Mouse (Mus musculus): ENCODE results near the gene Rsf1. TPM values are rescaled to one million over a fixed set of nuclear protein-coding genes. Genes with fewer than 3 reads are reported as not detected.

The Rsf1 gene
- polyA plus RNA-seq, 1 experiment from 2014 or later, result 19.4 TPM

- H3K36me3 ChIP-seq (ENCODE audit: insufficient read depth), result peaks cover 59% of the 10 kb centered on the region
- no peaks in the 10 kb centered on the region for H3K4me1 ChIP-seq (ENCODE audit: insufficient read depth)
- peak; percentile 52 for TF ChIP-seq CTCF (IDR thresholded peaks at IDR 0.05; ENCODE audit: low read depth)
- no peak overlapping the region for H3K27ac ChIP-seq (ENCODE audit: low read depth)
- no peak overlapping the region for H3K4me2 ChIP-seq
- no peak overlapping the region for H3K9ac ChIP-seq
- WGBS, result 12% methylated on average over 1 of the region's 1 CpGs
- H3K9me3 ChIP-seq (ENCODE audit: low read depth, low read length), result no peaks in the 10 kb centered on the region
- ATAC-seq (ENCODE audit: insufficient read depth), result no peak
- no peaks in the 10 kb centered on the region for H3K27me3 ChIP-seq (ENCODE audit: insufficient read depth, low read length)
- no peak overlapping the region for H3K4me3 ChIP-seq (ENCODE audit: low read depth, low read length)
- peak; percentile 79 for DNase-seq
Measured at GRCm38 (mm10) chr7:97679239-97679638, 99.5 kb downstream of the Rsf1 start.

- no peak for TF ChIP-seq CTCF (IDR thresholded peaks at IDR 0.05; ENCODE audit: low read depth)
- Histone ChIP-seq H3K36me3 (ENCODE audit: insufficient read depth) (peaks cover 31% of the 10 kb centered on the region), H3K4me3 (ENCODE audit: low read depth, low read length) (no peak overlapping the region), H3K9ac (no peak overlapping the region), H3K27ac (ENCODE audit: low read depth) (no peak overlapping the region), H3K9me3 (ENCODE audit: low read depth, low read length) (no peaks in the 10 kb centered on the region), H3K4me2 (no peak overlapping the region), H3K4me1 (ENCODE audit: insufficient read depth) (no peaks in the 10 kb centered on the region), H3K27me3 (ENCODE audit: insufficient read depth, low read length) (no peaks in the 10 kb centered on the region)
- DNase-seq, result no peak
- no peak for ATAC-seq (ENCODE audit: insufficient read depth)
- 83% methylated on average over 2 of the region's 2 CpGs for WGBS
Measured at GRCm38 (mm10) chr7:97687831-97688230, 108.1 kb downstream of the Rsf1 start.

- no peaks in the 10 kb centered on the region for H3K27me3 ChIP-seq (ENCODE audit: insufficient read depth, low read length)
- no peaks in the 10 kb centered on the region for H3K9me3 ChIP-seq (ENCODE audit: low read depth, low read length)
- H3K4me1 ChIP-seq (ENCODE audit: insufficient read depth), result peaks cover 4% of the 10 kb centered on the region; the same call in 1 of the 2 replicates
- no peaks in the 10 kb centered on the region for H3K36me3 ChIP-seq (ENCODE audit: insufficient read depth)
- 93% methylated on average over 1 of the region's 1 CpGs for WGBS
- no peak for ATAC-seq (ENCODE audit: insufficient read depth)
- no peak overlapping the region for H3K9ac ChIP-seq
- H3K27ac ChIP-seq (ENCODE audit: low read depth), result no peak overlapping the region
- TF ChIP-seq CTCF (IDR thresholded peaks at IDR 0.05; ENCODE audit: low read depth), result no peak
- H3K4me3 ChIP-seq (ENCODE audit: low read depth, low read length), result no peak overlapping the region
- DNase-seq, result no peak
- peak overlapping the region; percentile 80 for H3K4me2 ChIP-seq
Measured at GRCm38 (mm10) chr7:97695441-97695840, 115.8 kb downstream of the Rsf1 start.

DNA sequence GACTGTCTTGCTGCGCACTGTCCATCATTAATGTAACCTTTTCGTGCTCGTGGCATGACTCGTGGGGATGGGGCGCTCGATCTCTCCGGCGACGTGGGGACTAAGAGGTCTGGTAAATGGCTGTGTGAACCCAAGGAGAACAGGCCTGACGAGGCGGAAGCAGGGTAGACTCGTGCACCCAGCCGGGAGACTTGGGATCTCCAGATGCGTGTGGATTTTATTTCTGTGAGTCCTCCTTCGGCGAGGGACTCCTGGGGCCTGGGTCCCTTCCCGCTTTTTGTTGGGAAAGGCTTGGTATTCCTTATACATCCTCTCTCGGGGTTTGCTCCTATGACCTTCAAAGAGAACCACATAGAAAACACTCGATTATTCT, 116.4 kb downstream of the Rsf1 start:
- peak overlapping the region; percentile 73 for H3K27ac ChIP-seq (ENCODE audit: low read depth)
- H3K9me3 ChIP-seq (ENCODE audit: low read depth, low read length), result no peaks in the 10 kb centered on the region
- no peak for DNase-seq
- H3K4me2 ChIP-seq, result peak overlapping the region; percentile 80
- TF ChIP-seq CTCF (IDR thresholded peaks at IDR 0.05; ENCODE audit: low read depth), result no peak
- peak; percentile 74 for ATAC-seq (ENCODE audit: insufficient read depth)
- no peaks in the 10 kb centered on the region for H3K36me3 ChIP-seq (ENCODE audit: insufficient read depth)
- 36% methylated on average over 19 of the region's 19 CpGs for WGBS
- peak overlapping the region; percentile 95 for H3K9ac ChIP-seq
- H3K4me1 ChIP-seq (ENCODE audit: insufficient read depth), result peaks cover 4% of the 10 kb centered on the region; the same call in 1 of the 2 replicates
- peak overlapping the region; percentile 97 for H3K4me3 ChIP-seq (ENCODE audit: low read depth, low read length)
- H3K27me3 ChIP-seq (ENCODE audit: insufficient read depth, low read length), result no peaks in the 10 kb centered on the region

GRCm38 (mm10) chr7:97696506-97697254, 117.0 kb downstream of the Rsf1 start, which contains the start of gene Clns1a:
Gene Clns1a, plus strand, starts transcription at chr7:97696634.
- ATAC-seq (ENCODE audit: insufficient read depth) (peak; percentile 99), DNase-seq (peak; percentile 98)
- H3K4me3 ChIP-seq (ENCODE audit: low read depth, low read length), result peak within 1 kb of the TSS; percentile 97
- H3K9me3 ChIP-seq (ENCODE audit: low read depth, low read length), result no peaks in the 10 kb centered on the region
- H3K4me1 ChIP-seq (ENCODE audit: insufficient read depth), result peaks cover 4% of the 10 kb centered on the region; the same call in 1 of the 2 replicates
- H3K36me3 ChIP-seq (ENCODE audit: insufficient read depth), result no peaks in the 10 kb centered on the region
- H3K9ac ChIP-seq, result peak within 1 kb of the TSS; percentile 95
- no peaks in the 10 kb centered on the region for H3K27me3 ChIP-seq (ENCODE audit: insufficient read depth, low read length)
- WGBS, result under 1% methylated on average over 63 of the region's 63 CpGs
- H3K27ac ChIP-seq (ENCODE audit: low read depth), result peak within 1 kb of the TSS; percentile 78
- H3K4me2 ChIP-seq, result peak within 1 kb of the TSS; percentile 80
- no peak for TF ChIP-seq CTCF (IDR thresholded peaks at IDR 0.05; ENCODE audit: low read depth)

- no peak for TF ChIP-seq CTCF (IDR thresholded peaks at IDR 0.05; ENCODE audit: low read depth)
- Histone ChIP-seq H3K4me3 (ENCODE audit: low read depth, low read length) (no peak overlapping the region), H3K36me3 (ENCODE audit: insufficient read depth) (no peaks in the 10 kb centered on the region), H3K4me2 (no peak overlapping the region), H3K9ac (no peak overlapping the region), H3K27me3 (ENCODE audit: insufficient read depth, low read length) (no peaks in the 10 kb centered on the region), H3K4me1 (ENCODE audit: insufficient read depth) (peaks cover 4% of the 10 kb centered on the region; the same call in 1 of the 2 replicates), H3K27ac (ENCODE audit: low read depth) (no peak overlapping the region), H3K9me3 (ENCODE audit: low read depth, low read length) (no peaks in the 10 kb centered on the region)
- WGBS, result 90% methylated on average over 4 of the region's 4 CpGs
- DNase-seq (no peak), ATAC-seq (ENCODE audit: insufficient read depth) (no peak)
Measured at GRCm38 (mm10) chr7:97700173-97700572, 120.5 kb downstream of the Rsf1 start.

- H3K4me2 ChIP-seq, result no peak overlapping the region
- H3K9me3 ChIP-seq (ENCODE audit: low read depth, low read length), result no peaks in the 10 kb centered on the region
- H3K27ac ChIP-seq (ENCODE audit: low read depth), result no peak overlapping the region
- ATAC-seq (ENCODE audit: insufficient read depth) (no peak), DNase-seq (no peak)
- no peak overlapping the region for H3K4me3 ChIP-seq (ENCODE audit: low read depth, low read length)
- no peaks in the 10 kb centered on the region for H3K36me3 ChIP-seq (ENCODE audit: insufficient read depth)
- H3K4me1 ChIP-seq (ENCODE audit: insufficient read depth), result peaks cover 4% of the 10 kb centered on the region; the same call in 1 of the 2 replicates
- TF ChIP-seq CTCF (IDR thresholded peaks at IDR 0.05; ENCODE audit: low read depth), result no peak
- WGBS, result 78% methylated on average over 6 of the region's 6 CpGs
- H3K9ac ChIP-seq, result no peak overlapping the region
- H3K27me3 ChIP-seq (ENCODE audit: insufficient read depth, low read length), result no peaks in the 10 kb centered on the region
Measured at GRCm38 (mm10) chr7:97701106-97701505, 121.4 kb downstream of the Rsf1 start.
